Mouse (Mus musculus): ENCODE data around the gene Nf2.

GRCm38 (mm10) chr11:4729603-4730002, 119.7 kb downstream of the Nf2 start:
- TF ChIP-seq POLR2A (IDR thresholded peaks at IDR 0.05; ENCODE audit: low read depth, low read length) (no peak), CTCF (IDR thresholded peaks at IDR 0.05; ENCODE audit: extremely low read depth, insufficient read length, insufficient replicate concordance, low read depth, low read length) (no peak)
